Mouse (Mus musculus) adipose tissue, adult 10 weeks (tissue): Measurements from ENCODE around the gene Brinp3. TPM values are rescaled to one million over a fixed set of nuclear protein-coding genes. Genes with fewer than 3 reads are reported as not detected.

ENCODE experiments used
- polyA plus RNA-seq: library from polyadenylated mRNA; stranded (reverse); fragments of 350-450 nt; fragmentation: Illumina TruSeq; extraction: RNeasy Lipid Tissue Mini Kit (QIAGEN cat#74804); gene quantifications from one replicate; pipeline ENCODE4 v1.2.3, GENCODE M21; 2014; ENCODE audit warnings: low read depth, low replicate concordance

The Brinp3 gene
- polyA plus RNA-seq = 0.83 TPM

DNA sequence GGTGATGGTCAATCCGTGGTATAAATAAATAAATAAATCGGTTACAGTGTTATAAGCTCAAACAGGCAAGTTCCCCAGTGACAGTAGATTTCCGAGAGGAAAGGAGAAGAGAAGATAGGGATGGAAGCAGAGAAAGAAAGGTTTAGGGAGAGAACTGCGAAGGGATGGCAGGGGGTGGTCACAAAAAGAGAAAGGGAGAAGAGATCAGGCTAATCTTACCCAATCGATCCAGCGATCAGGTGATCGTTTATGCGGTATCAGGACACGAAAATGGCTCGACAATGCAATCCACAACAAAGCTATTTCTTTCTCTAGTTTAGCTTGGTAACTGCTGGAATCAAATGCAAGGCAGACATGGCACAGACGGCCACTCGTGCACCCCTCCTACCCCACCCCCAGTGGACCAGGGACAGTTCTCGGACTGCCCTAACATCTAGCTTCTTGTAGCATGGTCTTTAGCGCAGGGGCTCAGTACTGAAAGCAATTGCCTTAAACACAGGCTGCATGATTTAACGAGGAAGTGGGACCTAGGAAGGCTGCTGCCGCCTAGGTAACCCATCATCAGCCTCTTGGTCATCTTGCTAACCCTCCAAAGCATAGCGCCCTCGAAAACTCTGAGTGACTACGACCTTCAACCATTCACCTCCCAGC lies at the start of gene Brinp3:
Gene Brinp3, plus strand, starts transcription at position 80 of the 651 bp plus-strand sequence.

